Mouse (Mus musculus) heart, adult 2 months (tissue): Measurements from ENCODE around the gene Scamp4. TPM values are rescaled to one million over a fixed set of nuclear protein-coding genes. Genes with fewer than 3 reads are reported as not detected.

ENCODE experiments used
- DNase-seq, 2 experiments: peaks; one replicate each; pipeline ENCODE4 v3.0.0; 2021
- H3K27ac ChIP-seq: fragments of 200-600 bp; 2 replicates; pipeline ENCODE4 v1.8.1; 2022
- H3K27me3 ChIP-seq: fragments of 200-500 bp; 2 replicates; pipeline ENCODE4 v1.6.1; 2012; ENCODE audit warnings: mild to moderate bottlenecking, low read length, inconsistent platforms, mixed read lengths; ENCODE audit not compliant: control insufficient read depth, insufficient read depth
- H3K36me3 ChIP-seq: fragments of 200-500 bp; 2 replicates; pipeline ENCODE4 v1.6.1; 2012; ENCODE audit warnings: low read length, inconsistent platforms; ENCODE audit not compliant: control insufficient read depth, insufficient read depth
- H3K4me1 ChIP-seq: fragments of 200-500 bp; 2 replicates; pipeline ENCODE4 v1.6.1; 2011; ENCODE audit warnings: low read length; ENCODE audit not compliant: control insufficient read depth, insufficient read depth
- H3K4me3 ChIP-seq: fragments of 200-600 bp; 2 replicates; pipeline ENCODE4 v1.8.1; 2022
- H3K79me2 ChIP-seq: fragments of 200-500 bp; replicated peaks from 2 replicates; pipeline ENCODE4 v1.6.1; 2012; ENCODE audit warnings: mild to moderate bottlenecking, inconsistent platforms, low read length, moderate library complexity, mixed read lengths; ENCODE audit not compliant: control insufficient read depth, insufficient read depth
- H3K9ac ChIP-seq: fragments of 200-500 bp; 2 replicates; pipeline ENCODE4 v1.6.1; 2012; ENCODE audit warnings: low read depth, mild to moderate bottlenecking, control low read depth, inconsistent platforms, low read length, mixed read lengths
- CTCF ChIP-seq: fragments of 200-600 bp; IDR thresholded peaks from 2 replicates; pipeline ENCODE4 v1.8.1; 2022; ENCODE audit warnings: antibody characterized with exemption, mild to moderate bottlenecking, moderate library complexity
- EP300 ChIP-seq: fragments of 200-500 bp; IDR thresholded peaks from 2 replicates; pipeline ENCODE4 v1.6.1; 2011; ENCODE audit warnings: low read depth, low read length, control low read depth; ENCODE audit not compliant: insufficient read depth
- POLR2A ChIP-seq: fragments of 200-500 bp; IDR thresholded peaks from 2 replicates; pipeline ENCODE4 v1.6.1; 2011; ENCODE audit warnings: mild to moderate bottlenecking, low read depth, low read length, control low read depth; ENCODE audit not compliant: insufficient read depth
- WGBS: fragments of 180-500 bp; shearing (Covaris S2); methylation state at CpG from one replicate; pipeline ENCODE4 v1.1.7; 2018; 5-methylcytosine and 5-hydroxymethylcytosine counted together
- intact Hi-C: fragments of 180-260 bp; cut with DNase I; formaldehyde crosslinking; loops from one replicate; pipeline ENCODE4 v1.15.1; 2025
- polyA plus RNA-seq: library from polyadenylated mRNA; depleted of rRNA; stranded (reverse); fragments of >200 nt; gene quantifications from 2 replicates; pipeline ENCODE4 v1.2.3, GENCODE M21; 2012
- total RNA-seq, 2 experiments: library from RNA; stranded (reverse); gene quantifications; 2 replicates each; pipeline ENCODE4 v1.2.3; 2021

The Scamp4 gene
- total and polyA plus RNA-seq, 3 experiments = 20.8 to 58.9 (median 26.9) TPM

DNA sequence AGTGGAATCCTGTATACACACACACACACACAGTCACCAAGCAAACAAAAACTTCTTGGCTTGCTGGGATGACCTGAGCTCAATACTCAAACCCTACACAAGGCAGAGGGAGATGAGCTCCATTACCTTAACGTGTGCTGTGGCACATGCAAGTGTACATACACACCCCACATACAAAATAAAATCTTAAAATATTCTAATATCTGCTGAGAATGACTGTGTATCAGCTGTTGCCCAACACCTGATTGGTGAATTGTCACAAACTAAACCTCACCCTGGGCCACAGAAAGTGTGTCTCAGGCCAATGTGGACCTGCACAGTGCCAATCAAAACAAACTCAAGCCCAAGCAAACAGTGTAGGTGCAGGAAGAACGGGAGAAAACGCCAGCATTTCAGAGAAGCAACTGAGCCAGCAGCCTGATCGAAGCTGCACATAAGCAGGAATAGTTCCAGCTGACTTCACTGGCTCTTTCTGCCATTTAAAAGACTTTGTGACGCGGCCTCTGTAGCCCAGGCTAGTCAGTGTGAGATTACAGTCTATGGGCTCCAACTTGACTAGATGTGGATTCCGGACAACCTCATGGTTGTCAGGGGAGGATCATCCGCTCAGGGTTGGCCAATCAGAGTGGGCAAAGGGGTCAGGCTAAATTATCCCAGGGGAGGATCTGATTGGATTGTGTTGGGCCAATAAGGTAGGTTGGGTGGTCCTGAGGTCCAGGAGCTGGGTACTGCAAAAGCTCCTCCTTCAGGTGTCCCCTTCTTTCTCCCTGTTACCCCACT lies 17.0 kb downstream of the Scamp4 start:
- Histone ChIP-seq H3K79me2 (no peaks in the 10 kb centered on the region), H3K9ac (no peak overlapping the region), H3K27me3 (no peaks in the 10 kb centered on the region), H3K4me1 (peaks cover 2% of the 10 kb centered on the region; the same call in 1 of the 2 replicates), H3K4me3 (no peak overlapping the region), H3K27ac (no peak overlapping the region), H3K36me3 (no peaks in the 10 kb centered on the region)
- no peak for DNase-seq
- WGBS = 49% methylated on average over 8 of the region's 8 CpGs
- intact Hi-C loops = loop anchor here (2.0 kb wide), 1 partner anchor 15 kb away; no protein-coding TSS in a partner anchor
- TF ChIP-seq EP300 (no peak), CTCF (no peak), POLR2A (no peak)

DNA sequence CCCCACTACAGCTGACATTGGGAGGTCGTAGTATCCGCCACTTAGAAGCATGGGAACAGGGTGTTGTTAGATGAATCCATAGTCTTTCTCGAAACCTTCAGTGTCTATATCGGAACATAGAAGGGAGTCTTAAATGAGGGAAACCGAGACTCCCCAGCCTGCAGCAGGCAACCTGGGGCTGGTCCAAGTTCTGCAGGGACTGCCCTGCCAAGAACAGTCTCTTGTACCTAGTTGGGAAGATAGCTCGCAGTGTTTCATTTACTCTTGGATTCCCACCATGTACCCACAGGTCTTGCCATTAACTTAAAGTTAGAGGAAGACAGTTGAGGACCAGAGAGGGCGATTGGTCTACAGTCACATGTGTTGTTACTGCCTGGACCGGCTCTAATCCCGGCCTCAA lies 17.7 kb downstream of the Scamp4 start:
- DNase-seq = no peak
- H3K4me1 ChIP-seq = peaks cover 4% of the 10 kb centered on the region; the same call in 1 of the 2 replicates
- no peak overlapping the region for H3K9ac ChIP-seq
- no peaks in the 10 kb centered on the region for H3K36me3 ChIP-seq
- TF ChIP-seq EP300 = no peak
- no peak for TF ChIP-seq CTCF
- TF ChIP-seq POLR2A = no peak
- intact Hi-C loops = loop anchor here (2.0 kb wide), 1 partner anchor 16 kb away; no protein-coding TSS in a partner anchor
- H3K27me3 ChIP-seq = no peaks in the 10 kb centered on the region
- H3K79me2 ChIP-seq = no peaks in the 10 kb centered on the region
- 85% methylated on average over 9 of the region's 9 CpGs for WGBS
- H3K4me3 ChIP-seq = no peak overlapping the region
- no peak overlapping the region for H3K27ac ChIP-seq

DNA sequence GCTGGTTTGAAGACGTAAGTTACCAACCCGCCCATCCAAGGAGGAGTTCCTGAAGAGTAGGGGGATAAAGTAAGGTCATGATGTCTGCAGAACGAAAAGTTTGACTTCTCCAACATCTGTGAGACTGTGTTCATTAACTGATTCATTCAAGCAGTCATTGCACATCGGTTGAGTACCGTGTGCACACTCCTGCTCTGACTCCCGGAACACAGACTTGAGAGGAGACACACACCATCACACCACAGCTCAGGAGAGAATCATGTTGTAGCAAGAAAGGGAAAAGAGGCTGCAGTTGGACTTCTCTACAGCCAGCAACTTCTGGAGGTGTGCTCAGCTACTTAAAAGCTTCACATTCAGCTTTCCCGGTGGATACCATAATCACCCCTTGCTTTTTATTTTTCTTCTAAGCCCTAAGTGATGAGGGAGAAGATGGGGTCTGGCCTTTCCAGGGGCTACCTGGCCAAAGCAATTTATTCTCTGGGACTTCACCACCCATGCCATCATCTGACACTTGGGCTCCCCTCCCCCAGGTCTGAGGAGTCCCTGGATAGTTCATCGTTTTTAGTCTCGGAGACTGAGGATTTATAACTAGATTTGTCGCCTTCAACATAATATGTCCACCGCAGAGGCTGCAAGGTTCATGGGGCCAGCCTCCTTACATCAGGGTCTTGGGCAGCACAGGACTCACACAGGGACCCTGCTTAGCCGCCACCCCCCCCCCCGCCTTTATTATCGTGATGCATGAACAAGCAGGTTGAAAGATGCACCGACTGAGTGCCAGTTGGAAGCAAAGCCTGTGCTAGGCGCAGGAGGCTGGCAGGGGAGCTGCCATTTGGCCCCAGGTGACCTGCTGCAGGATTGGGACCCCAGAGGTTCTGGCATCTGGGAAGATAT lies 18.4 kb downstream of the Scamp4 start:
- H3K4me1 ChIP-seq = peaks cover 5% of the 10 kb centered on the region; the same call in 1 of the 2 replicates
- no peak overlapping the region for H3K9ac ChIP-seq
- intact Hi-C loops = loop anchor here (2.0 kb wide), 1 partner anchor 16 kb away; no protein-coding TSS in a partner anchor
- H3K79me2 ChIP-seq = no peaks in the 10 kb centered on the region
- H3K27me3 ChIP-seq = no peaks in the 10 kb centered on the region
- peak overlapping the region; percentile 78 for H3K4me3 ChIP-seq
- no peak for DNase-seq
- no peaks in the 10 kb centered on the region for H3K36me3 ChIP-seq
- H3K27ac ChIP-seq = peak overlapping the region; percentile 91
- no peak for TF ChIP-seq CTCF
- no peak for TF ChIP-seq EP300
- no peak for TF ChIP-seq POLR2A
- WGBS = 58% methylated on average over 16 of the region's 16 CpGs

DNA sequence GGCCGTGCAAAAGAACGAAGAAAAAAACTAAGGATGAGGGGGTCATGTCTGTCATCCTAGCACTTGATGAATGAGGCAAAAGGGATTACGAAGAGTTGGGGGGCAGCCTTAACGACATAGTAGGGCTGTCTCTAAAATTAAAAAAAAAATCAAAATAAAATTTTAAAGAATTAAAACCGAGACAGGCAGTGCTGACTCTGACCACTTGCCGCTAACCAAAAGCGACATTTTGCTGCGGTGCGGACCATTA lies 18.9 kb downstream of the Scamp4 start:
- Histone ChIP-seq H3K4me1 (peaks cover 7% of the 10 kb centered on the region; the same call in 1 of the 2 replicates), H3K9ac (no peak overlapping the region), H3K27ac (peak overlapping the region; percentile 91), H3K27me3 (no peaks in the 10 kb centered on the region), H3K79me2 (no peaks in the 10 kb centered on the region), H3K36me3 (no peaks in the 10 kb centered on the region), H3K4me3 (peak overlapping the region; percentile 78)
- no peak for DNase-seq
- WGBS = 1% methylated on average over 9 of the region's 9 CpGs
- TF ChIP-seq EP300 (no peak), POLR2A (no peak), CTCF (0 out of 2 replicates have a peak, but pooled peaks have one; percentile 4)
- intact Hi-C loops = loop anchor here (2.0 kb wide), 1 partner anchor 17 kb away; no protein-coding TSS in a partner anchor

DNA sequence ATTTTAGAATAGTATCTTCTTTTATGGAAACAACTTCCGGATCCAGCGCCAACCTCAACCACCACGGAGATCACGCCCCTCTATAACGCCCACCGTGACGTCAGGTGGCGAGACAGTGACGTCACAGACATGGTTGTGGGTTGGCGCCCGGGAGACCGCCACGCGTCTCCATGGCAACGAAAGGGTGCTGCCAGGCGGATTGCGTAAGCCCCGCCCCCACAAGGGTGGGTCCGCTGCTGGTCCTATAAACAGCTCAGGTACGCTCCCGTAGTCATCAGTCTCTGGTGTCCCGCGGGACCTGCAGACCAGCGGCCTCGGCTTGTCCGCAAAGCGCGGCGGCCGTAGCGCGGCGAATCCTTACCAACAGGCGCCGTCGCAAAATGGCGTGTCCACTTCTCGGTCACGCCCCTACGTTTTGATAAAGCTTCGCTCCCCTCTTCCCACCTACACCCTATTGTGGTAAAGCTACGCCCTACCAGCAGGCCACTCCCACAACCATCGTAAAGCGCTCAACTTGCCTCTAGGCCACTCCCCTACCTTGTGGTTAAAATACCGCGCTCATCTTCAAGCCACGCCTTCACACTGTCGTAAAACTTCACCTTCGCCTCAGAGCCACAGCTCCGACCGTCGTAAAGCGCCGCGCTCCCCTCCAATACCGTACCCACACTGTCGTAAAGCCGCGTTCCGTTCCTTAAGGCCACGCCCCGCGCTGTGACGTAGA lies 19.4 kb downstream of the Scamp4 start:
- H3K9ac ChIP-seq = peak overlapping the region; percentile 54
- peaks cover 7% of the 10 kb centered on the region; the same call in 1 of the 2 replicates for H3K4me1 ChIP-seq
- under 1% methylated on average over 64 of the region's 64 CpGs for WGBS
- H3K79me2 ChIP-seq = no peaks in the 10 kb centered on the region
- no peaks in the 10 kb centered on the region for H3K27me3 ChIP-seq
- H3K36me3 ChIP-seq = no peaks in the 10 kb centered on the region
- peak overlapping the region; percentile 78 for H3K4me3 ChIP-seq
- H3K27ac ChIP-seq = peak overlapping the region; percentile 91
- intact Hi-C loops = loop anchor here (2.0 kb wide), 2 partner anchors 17 to 45 kb away; partner anchors contain the start of gene Klf16
- DNase-seq = peak; percentile 99
- no peak for TF ChIP-seq CTCF
- TF ChIP-seq EP300 = peak; percentile 91
- peak; percentile 91 for TF ChIP-seq POLR2A
